Mouse (Mus musculus) intestine, embryonic 14.5 days (tissue): ENCODE data around the gene Ppl. TPM values are rescaled to one million over a fixed set of nuclear protein-coding genes. Genes with fewer than 3 reads are reported as not detected.
A peak's percentile ranks its signal among the peaks of the same experiment; 100 is the strongest.

ENCODE experiments used
- ATAC-seq: fragments of 200-750 bp; cut with Nextera tagmentation; replicated peaks from 2 replicates; pipeline ENCODE4 v1.8.0; 2017; ENCODE audit warnings: low read depth, moderate number of reproducible peaks, moderate TSS enrichment, moderate library complexity; ENCODE audit not compliant: low FRiP score, low TSS enrichment
- DNase-seq: peaks from one replicate; pipeline ENCODE4 v3.0.0-alpha.2; 2018; ENCODE audit warnings: low spot score
- H3K27ac ChIP-seq: fragments of 300-500 bp; sonication (generic); 2 replicates; pipeline ENCODE4 v1.5.1; 2014; ENCODE audit warnings: low read depth, mild to moderate bottlenecking, control low read depth
- H3K27me3 ChIP-seq: fragments of 300-500 bp; sonication (generic); replicated peaks from 2 replicates; pipeline ENCODE4 v1.6.1; 2014; ENCODE audit warnings: low read length, control low read depth; ENCODE audit not compliant: control insufficient read depth, insufficient read depth
- H3K36me3 ChIP-seq: fragments of 300-500 bp; sonication (generic); 2 replicates; pipeline ENCODE4 v1.6.1; 2014; ENCODE audit warnings: low read length, control low read depth; ENCODE audit not compliant: control insufficient read depth, insufficient read depth
- H3K4me1 ChIP-seq: fragments of 300-500 bp; sonication (generic); replicated peaks from 2 replicates; pipeline ENCODE4 v1.6.1; 2014; ENCODE audit warnings: low read length, control low read depth, mixed read lengths; ENCODE audit not compliant: control insufficient read depth, insufficient read depth
- H3K4me2 ChIP-seq: fragments of 300-500 bp; sonication (generic); 2 replicates; pipeline ENCODE4 v1.6.1; 2014; ENCODE audit warnings: low read length
- H3K4me3 ChIP-seq: fragments of 300-500 bp; sonication (generic); 2 replicates; pipeline ENCODE4 v1.5.1; 2014; ENCODE audit warnings: low read depth, low read length, control low read depth, mixed read lengths
- H3K9ac ChIP-seq: fragments of 300-500 bp; sonication (generic); 2 replicates; pipeline ENCODE4 v1.6.1; 2014; ENCODE audit warnings: mild to moderate bottlenecking, low read length
- H3K9me3 ChIP-seq: fragments of 300-500 bp; sonication (generic); 2 replicates; pipeline ENCODE4 v1.6.1; 2016; ENCODE audit warnings: low read length, control low read depth; ENCODE audit not compliant: control insufficient read depth
- WGBS: fragments of 180-500 bp; shearing (Covaris S2); extraction: QIAGEN DNeasy Blood & Tissue Kit; methylation state at CpG from one replicate; pipeline ENCODE4 v1.1.7; 2014; 5-methylcytosine and 5-hydroxymethylcytosine counted together
- polyA plus RNA-seq: library from polyadenylated mRNA; unstranded; fragments of >200 nt; fragmentation: Nextera tagmentation; extraction: Ambion mirVana; gene quantifications from 2 replicates; pipeline ENCODE4 v1.2.1, GENCODE M21; 2014

Gene Ppl
- polyA plus RNA-seq, 1 experiment from 2014 or later, result 5.4 TPM

DNA sequence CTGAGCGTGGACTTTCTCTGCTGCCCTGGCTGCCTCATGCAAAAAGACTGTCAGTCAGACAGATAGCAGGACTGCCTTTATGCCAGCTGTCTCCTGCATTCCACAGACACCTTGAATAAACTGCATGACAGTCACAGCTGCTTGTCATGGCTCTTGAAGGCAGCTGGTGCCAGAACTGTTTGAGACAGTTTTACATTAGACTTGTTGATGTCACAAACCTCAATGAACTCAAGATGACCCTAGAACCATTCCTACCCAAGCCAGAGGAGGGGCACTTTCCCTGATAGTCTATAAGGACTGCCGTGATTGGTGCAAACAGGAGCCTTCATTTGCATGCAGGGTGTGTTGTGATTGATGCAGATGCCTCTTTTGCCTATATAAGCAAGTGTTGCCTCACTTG is 18.6 kb downstream of the Ppl start:
- no peak overlapping the region for H3K4me2 ChIP-seq
- 55% methylated on average over 2 of the region's 2 CpGs for WGBS

DNA sequence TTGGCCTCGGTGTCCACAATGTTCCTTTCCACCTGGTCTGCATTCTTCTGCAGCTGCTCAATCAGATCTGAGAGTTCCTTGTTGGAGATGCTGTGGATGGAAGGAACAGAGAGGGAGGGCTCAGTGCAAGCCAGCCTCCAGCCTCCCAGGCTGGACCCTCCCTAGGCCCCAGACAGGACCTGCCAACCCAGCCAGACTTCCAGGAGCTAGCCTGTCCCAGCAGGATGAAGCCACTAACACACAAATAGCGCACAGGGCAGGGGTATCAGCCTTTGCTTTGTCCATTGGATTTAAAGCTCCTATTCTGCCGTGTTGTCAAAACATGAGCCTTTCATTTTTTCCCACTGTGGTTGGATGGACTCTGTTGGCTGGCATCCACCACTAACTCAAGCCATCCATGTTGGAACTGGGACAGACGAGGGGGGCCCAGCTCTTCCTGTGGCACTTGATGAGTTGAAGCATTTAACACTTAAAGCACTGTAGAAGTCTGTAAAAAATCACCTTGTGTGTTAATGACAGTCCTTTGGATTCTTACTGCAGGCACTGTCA is 19.1 kb downstream of the Ppl start:
- ATAC-seq, result no peak
- no peak overlapping the region for H3K9ac ChIP-seq
- no peak overlapping the region for H3K27ac ChIP-seq
- DNase-seq, result no peak
- H3K4me3 ChIP-seq, result no peak overlapping the region
- WGBS, result 70% methylated on average over 4 of the region's 4 CpGs
- H3K9me3 ChIP-seq, result no peaks in the 10 kb centered on the region
- H3K4me1 ChIP-seq, result 0 out of 2 replicates have a peak, but pooled peaks cover 5% of the 10 kb centered on the region
- no peaks in the 10 kb centered on the region for H3K36me3 ChIP-seq
- H3K4me2 ChIP-seq, result no peak overlapping the region
- H3K27me3 ChIP-seq, result no peaks in the 10 kb centered on the region

More for the DNA sequence above, 18.6 kb downstream of the Ppl start:
- Histone ChIP-seq H3K9me3 (no peaks in the 10 kb centered on the region), H3K4me3 (no peak overlapping the region), H3K9ac (no peak overlapping the region), H3K27ac (no peak overlapping the region), H3K4me1 (0 out of 2 replicates have a peak, but pooled peaks cover 5% of the 10 kb centered on the region), H3K27me3 (no peaks in the 10 kb centered on the region), H3K36me3 (no peaks in the 10 kb centered on the region)
- ATAC-seq (no peak), DNase-seq (no peak)

DNA sequence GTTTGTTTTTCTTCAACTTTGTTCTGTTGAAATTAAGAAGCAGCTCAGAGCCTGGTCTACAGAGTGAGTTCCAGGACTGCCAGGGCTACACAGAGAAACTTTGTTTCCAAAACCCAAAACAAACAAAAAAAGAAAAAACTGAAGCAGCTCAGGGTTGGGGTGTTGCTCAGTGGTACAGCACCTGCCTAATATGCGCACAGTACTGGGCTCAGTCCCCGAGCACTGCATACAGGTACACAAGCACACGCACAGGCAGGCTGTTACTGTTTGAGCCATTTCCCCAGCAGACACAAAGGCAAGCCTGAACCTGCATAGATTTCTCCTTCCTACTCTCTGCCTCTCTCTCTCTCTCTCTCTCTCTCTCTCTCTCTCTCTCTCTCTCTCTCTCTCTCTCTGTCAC is 21.2 kb downstream of the Ppl start:
- no peak for DNase-seq
- no peak overlapping the region for H3K4me2 ChIP-seq
- H3K27me3 ChIP-seq, result no peaks in the 10 kb centered on the region
- H3K9ac ChIP-seq, result no peak overlapping the region
- no peaks in the 10 kb centered on the region for H3K36me3 ChIP-seq
- H3K4me3 ChIP-seq, result no peak overlapping the region
- H3K4me1 ChIP-seq, result 0 out of 2 replicates have a peak, but pooled peaks cover 5% of the 10 kb centered on the region
- WGBS, result 76% methylated on average over 3 of the region's 3 CpGs
- no peak overlapping the region for H3K27ac ChIP-seq
- ATAC-seq, result no peak
- no peaks in the 10 kb centered on the region for H3K9me3 ChIP-seq

DNA sequence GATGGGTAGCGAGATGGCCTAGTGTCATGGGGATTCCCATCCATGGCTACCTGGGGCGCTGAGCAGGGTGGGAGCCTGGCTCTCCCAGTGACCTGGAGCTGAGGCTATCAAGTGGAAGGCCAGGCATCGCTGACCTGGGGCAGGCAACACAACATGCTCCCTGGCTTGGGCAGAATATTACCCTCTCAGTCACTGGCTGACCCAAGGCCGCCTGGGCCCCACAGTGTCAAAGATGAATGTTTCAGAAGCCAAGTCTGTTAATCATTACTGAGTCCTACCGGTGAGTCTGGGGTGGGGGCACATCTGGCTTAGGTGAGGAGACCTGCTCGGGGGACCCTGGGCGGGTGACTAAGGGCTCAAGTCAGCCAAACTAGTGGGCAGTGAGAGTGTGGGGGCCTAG is 22.3 kb downstream of the Ppl start:
- H3K36me3 ChIP-seq, result no peaks in the 10 kb centered on the region
- DNase-seq, result no peak
- WGBS, result 63% methylated on average over 7 of the region's 7 CpGs
- 0 out of 2 replicates have a peak, but pooled peaks cover 5% of the 10 kb centered on the region for H3K4me1 ChIP-seq
- H3K9ac ChIP-seq, result no peak overlapping the region
- H3K4me3 ChIP-seq, result no peak overlapping the region
- H3K27me3 ChIP-seq, result no peaks in the 10 kb centered on the region
- H3K4me2 ChIP-seq, result no peak overlapping the region
- H3K9me3 ChIP-seq, result no peaks in the 10 kb centered on the region
- peak; percentile 52; the same call in 1 of the 2 replicates for ATAC-seq
- no peak overlapping the region for H3K27ac ChIP-seq

DNA sequence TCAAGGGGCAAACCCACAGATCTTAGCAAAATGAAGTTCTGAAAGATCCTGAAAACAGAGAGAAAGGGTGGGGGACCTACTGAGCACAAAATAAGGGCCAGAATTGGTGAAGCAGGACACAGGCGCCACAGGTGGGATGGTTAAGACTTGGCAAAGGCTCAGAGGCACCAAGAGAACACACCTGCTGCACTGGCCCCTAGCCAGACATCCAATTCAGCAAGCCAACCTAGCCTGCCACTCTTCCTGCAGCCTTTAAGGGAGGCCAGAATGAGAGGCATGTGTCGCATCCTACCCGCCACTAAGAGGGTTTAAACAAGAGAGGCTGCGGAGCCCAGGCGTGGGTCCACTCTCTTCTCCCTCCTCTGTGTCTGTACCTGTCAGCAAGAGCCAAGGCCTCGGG is 31.2 kb downstream of the Ppl start:
- no peak for DNase-seq
- Histone ChIP-seq H3K27ac (no peak overlapping the region), H3K9me3 (no peaks in the 10 kb centered on the region), H3K36me3 (no peaks in the 10 kb centered on the region), H3K4me1 (no peaks in the 10 kb centered on the region), H3K4me2 (no peak overlapping the region), H3K4me3 (no peak overlapping the region), H3K9ac (no peak overlapping the region), H3K27me3 (no peaks in the 10 kb centered on the region)
- ATAC-seq, result no peak
- 74% methylated on average over 6 of the region's 6 CpGs for WGBS

DNA sequence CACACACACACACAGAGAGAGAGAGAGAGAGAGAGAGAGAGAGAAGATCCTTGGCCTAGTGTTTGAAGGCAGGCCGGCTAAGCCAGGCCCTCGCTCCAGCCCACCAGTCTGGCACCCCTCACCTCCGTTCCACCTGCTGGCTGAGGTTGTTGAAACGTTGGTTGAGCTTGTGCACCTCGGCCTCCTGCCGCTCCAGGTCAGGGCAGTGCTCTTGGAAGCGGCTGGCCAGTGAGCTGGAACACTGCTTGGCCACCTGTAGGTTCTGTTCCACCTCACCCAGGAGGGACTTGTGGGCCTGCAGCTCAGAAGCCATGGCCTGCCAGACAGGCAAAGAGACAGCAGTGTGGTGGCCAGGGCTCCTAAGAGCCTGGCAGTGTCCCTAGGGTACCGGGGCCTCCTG is 35.7 kb downstream of the Ppl start:
- Histone ChIP-seq H3K9me3 (no peaks in the 10 kb centered on the region), H3K4me1 (no peaks in the 10 kb centered on the region), H3K4me3 (no peak overlapping the region), H3K27ac (no peak overlapping the region), H3K9ac (no peak overlapping the region), H3K4me2 (no peak overlapping the region), H3K36me3 (no peaks in the 10 kb centered on the region), H3K27me3 (no peaks in the 10 kb centered on the region)
- no peak for DNase-seq
- WGBS, result 85% methylated on average over 8 of the region's 8 CpGs
- ATAC-seq, result no peak

DNA sequence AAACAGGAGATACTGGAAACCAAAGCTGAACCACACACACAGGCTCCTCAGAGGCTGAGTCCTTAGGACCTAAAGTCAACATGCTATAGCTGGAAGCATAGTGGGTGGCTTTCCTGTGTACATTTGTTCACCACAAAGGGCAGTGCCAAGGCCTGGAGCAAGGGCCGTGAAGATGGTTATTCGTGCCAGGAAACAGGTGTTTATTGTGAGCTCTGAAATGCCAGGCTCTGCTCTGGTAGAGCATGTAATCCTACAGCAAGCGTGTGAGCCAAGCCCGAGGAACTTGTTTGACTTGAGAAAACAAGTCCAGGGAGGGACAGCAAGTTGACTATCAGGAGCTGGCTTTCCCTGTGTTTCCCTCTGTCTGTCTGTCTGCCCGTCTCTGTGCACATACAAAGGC is 38.9 kb downstream of the Ppl start:
- 0 out of 2 replicates have a peak, but pooled peaks cover 3% of the 10 kb centered on the region for H3K36me3 ChIP-seq
- no peaks in the 10 kb centered on the region for H3K4me1 ChIP-seq
- WGBS, result 81% methylated on average over 5 of the region's 5 CpGs
- H3K9ac ChIP-seq, result no peak overlapping the region
- no peak overlapping the region for H3K4me3 ChIP-seq
- no peak overlapping the region for H3K27ac ChIP-seq
- no peaks in the 10 kb centered on the region for H3K9me3 ChIP-seq
- no peak for ATAC-seq
- no peak for DNase-seq
- H3K27me3 ChIP-seq, result no peaks in the 10 kb centered on the region
- H3K4me2 ChIP-seq, result no peak overlapping the region

DNA sequence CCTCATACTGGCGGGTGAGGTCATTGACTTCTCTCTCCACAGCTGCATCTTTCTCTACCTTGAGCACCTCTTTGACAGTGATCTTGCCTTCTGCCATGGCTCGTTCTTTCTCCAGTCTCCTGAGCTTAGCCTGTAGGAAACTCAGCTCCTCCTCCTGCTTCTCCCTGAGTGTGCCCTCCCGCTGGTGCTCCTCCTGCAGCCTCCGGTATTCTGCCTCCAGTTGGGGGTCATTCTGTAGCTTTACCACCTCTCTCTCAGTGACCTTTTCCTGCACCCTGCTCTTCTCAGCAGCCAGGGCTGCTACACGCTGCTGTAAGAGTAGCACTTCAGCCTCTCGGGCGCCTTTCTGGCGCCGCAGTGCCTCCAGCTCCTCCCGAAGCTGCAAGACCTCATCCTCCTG is 43.2 kb downstream of the Ppl start:
- ATAC-seq (no peak), DNase-seq (no peak)
- no peak overlapping the region for H3K9ac ChIP-seq
- no peaks in the 10 kb centered on the region for H3K9me3 ChIP-seq
- H3K4me1 ChIP-seq, result no peaks in the 10 kb centered on the region
- peaks cover 36% of the 10 kb centered on the region for H3K36me3 ChIP-seq
- WGBS, result 54% methylated on average over 10 of the region's 10 CpGs
- H3K4me2 ChIP-seq, result no peak overlapping the region
- no peaks in the 10 kb centered on the region for H3K27me3 ChIP-seq
- no peak overlapping the region for H3K4me3 ChIP-seq
- no peak overlapping the region for H3K27ac ChIP-seq

DNA sequence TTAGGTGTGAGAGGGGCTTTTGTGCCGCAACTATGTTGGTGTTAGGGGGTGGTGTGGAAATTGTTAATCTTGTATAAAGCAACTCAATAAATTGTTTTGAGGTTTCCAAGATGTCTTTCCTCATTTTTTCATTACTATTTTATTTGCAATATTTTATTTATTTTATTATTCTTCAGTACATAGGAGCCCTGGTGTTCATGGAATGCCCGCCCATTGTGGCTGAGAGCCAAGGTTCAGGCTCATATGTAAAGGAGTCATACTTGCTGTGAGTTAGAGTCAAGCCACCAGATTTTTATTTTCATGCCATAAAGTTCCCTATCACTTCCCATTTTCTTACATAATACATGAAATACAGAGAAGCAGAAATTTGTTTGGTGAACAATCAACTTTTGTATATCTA is 46.0 kb downstream of the Ppl start:
- Histone ChIP-seq H3K4me2 (no peak overlapping the region), H3K9me3 (no peaks in the 10 kb centered on the region), H3K9ac (no peak overlapping the region), H3K4me1 (no peaks in the 10 kb centered on the region), H3K27me3 (no peaks in the 10 kb centered on the region), H3K4me3 (no peak overlapping the region), H3K27ac (no peak overlapping the region), H3K36me3 (peaks cover 62% of the 10 kb centered on the region)
- ATAC-seq, result no peak
- DNase-seq, result no peak
- 96% methylated on average over 2 of the region's 2 CpGs for WGBS
